Mouse (Mus musculus) heart, adult 18-20 months (tissue): Measurements from ENCODE around the gene Nudt6. TPM values are rescaled to one million over a fixed set of nuclear protein-coding genes. Genes with fewer than 3 reads are reported as not detected.

ENCODE experiments used
- DNase-seq, 2 experiments: peaks; one replicate each; pipeline ENCODE4 v3.0.0; 2021 to 2022; ENCODE audit warnings: mixed read lengths in 1 of 2
- total RNA-seq, 2 experiments: library from RNA; stranded (reverse); gene quantifications; 2 replicates each; pipeline ENCODE4 v1.2.3; 2021

Gene Nudt6
- total RNA-seq, 2 experiments from 2014 or later = 34.0 to 37.3 TPM

- DNase-seq = peak; percentile 58 to 67
Measured at GRCm38 (mm10) chr3:37383096-37383765, 36.8 kb downstream of the Nudt6 start.

- no peak for DNase-seq
Measured at GRCm38 (mm10) chr3:37381457-37381856, 38.6 kb downstream of the Nudt6 start.

- DNase-seq = peak; percentile 83 to 90
Measured at GRCm38 (mm10) chr3:37379930-37380881, 39.8 kb downstream of the Nudt6 start.

GRCm38 (mm10) chr3:37379201-37379600, 40.8 kb downstream of the Nudt6 start:
- no peak for DNase-seq

- peak in 1 of 2 experiments; percentile 50 for DNase-seq
Measured at GRCm38 (mm10) chr3:37378412-37378811, 41.6 kb downstream of the Nudt6 start.

- DNase-seq = no peak
Measured at GRCm38 (mm10) chr3:37377926-37378325, 42.1 kb downstream of the Nudt6 start.

- DNase-seq = no peak
Measured at GRCm38 (mm10) chr3:37373712-37374111, 46.3 kb downstream of the Nudt6 start.

- peak in 1 of 2 experiments; percentile 68 for DNase-seq
Measured at GRCm38 (mm10) chr3:37370407-37370806, 49.6 kb downstream of the Nudt6 start.

GRCm38 (mm10) chr3:37366381-37367053, 53.5 kb downstream of the Nudt6 start:
- peak in 1 of 2 experiments; percentile 35 for DNase-seq

- no peak for DNase-seq
Measured at GRCm38 (mm10) chr3:37365976-37366375, 54.0 kb downstream of the Nudt6 start.

GRCm38 (mm10) chr3:37365144-37365543, 54.9 kb downstream of the Nudt6 start:
- no peak for DNase-seq

GRCm38 (mm10) chr3:37360729-37361128, 59.3 kb downstream of the Nudt6 start:
- DNase-seq = peak; percentile 49 to 57

Other genes starting within 250 kb of the Nudt6 start
- gene Il21, start 187.6 kb downstream of the Nudt6 start, total RNA-seq = not detected
- gene Bbs12, start 107.7 kb downstream of the Nudt6 start, total RNA-seq = 1 to 10 TPM in 1 of 2 experiments, under 1 TPM in 1; 0.77 to 1.2 TPM
- gene Cetn4, start 107.5 kb downstream of the Nudt6 start, total RNA-seq = under 1 TPM; 0.37 to 0.95 TPM
- 10 to 100 TPM in 1 of 2 experiments, 1 to 10 TPM in 1; 5.3 to 12.0 TPM for gene Fgf2, start 71.9 kb downstream of the Nudt6 start, total RNA-seq
- 10 to 100 TPM; 12.0 to 17.3 TPM for gene Spata5, start 315 bp downstream of the Nudt6 start, total RNA-seq
- 10 to 100 TPM; 22.8 to 25.3 TPM for gene Spry1, start 219.7 kb upstream of the Nudt6 start, total RNA-seq